ENCODE assay signal across 17 mouse cellular contexts in the genomic region with DNA sequence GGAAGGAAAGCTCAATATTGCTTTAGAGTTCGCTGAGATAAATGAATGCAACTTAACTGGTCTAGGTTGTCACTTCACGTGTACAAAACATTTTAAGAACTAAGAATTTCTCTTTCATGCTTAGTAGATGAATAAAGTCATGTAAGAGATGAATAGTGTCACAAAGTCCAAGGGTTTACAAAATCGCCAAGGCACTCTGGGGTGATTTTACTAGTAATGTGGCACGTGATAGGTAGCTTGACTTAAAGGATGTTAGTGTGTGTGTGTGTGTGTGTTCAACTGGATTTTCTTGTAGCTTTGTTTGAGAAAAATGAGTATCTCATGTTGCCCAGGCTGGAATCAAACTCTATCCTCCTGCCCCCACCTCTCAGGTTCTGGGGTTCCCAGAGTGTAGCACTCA. TPM values are rescaled to one million over a fixed set of nuclear protein-coding genes. Genes with fewer than 3 reads are reported as not detected.
A peak's percentile ranks its signal among the peaks of the same experiment; 100 is the strongest.
DNase-seq lines count a peak whose midpoint lies in the region; ATAC-seq and TF ChIP-seq lines count a peak whose summit lies in the region.
"Had no signal": no experiment of that assay in that cellular context is flagged by ENCODE, and none has a peak within 500 bp of the region (broad histone marks: within the 10 kb centered on the region; RNA-seq: fewer than 3 reads in every experiment).

No protein-coding gene starts in this region.

- no peak overlapping the region for H3K4me3 ChIP-seq in hindbrain, embryonic 12.5 days
- no peak overlapping the region for H3K4me3 ChIP-seq in hindbrain, embryonic 14.5 days (replicated peaks; ENCODE audit: low read length)
- no peak overlapping the region for H3K4me3 ChIP-seq in stomach, embryonic 14.5 days (ENCODE audit: low read depth, low read length)
- H3K4me3 ChIP-seq in stomach, postnatal 0 days (ENCODE audit: low read depth, low read length) = no peak overlapping the region

- no peak overlapping the region for H3K9ac ChIP-seq in hindbrain, embryonic 12.5 days
- no peak overlapping the region for H3K9ac ChIP-seq in hindbrain, embryonic 14.5 days
- no peak overlapping the region for H3K9ac ChIP-seq in stomach, embryonic 14.5 days (replicated peaks; ENCODE audit: low read depth, low read length)
- no peak overlapping the region for H3K9ac ChIP-seq in stomach, postnatal 0 days (ENCODE audit: low read length)

- 0 out of 2 replicates have a peak overlapping the region, but pooled peaks have one; percentile 65 for H3K4me2 ChIP-seq in hindbrain, embryonic 12.5 days (replicated peaks)
- no peak overlapping the region for H3K4me2 ChIP-seq in hindbrain, embryonic 14.5 days (replicated peaks)
- peak overlapping the region; percentile 31; the same call in 1 of the 2 replicates for H3K4me2 ChIP-seq in stomach, embryonic 14.5 days (replicated peaks; ENCODE audit: low read depth, low read length)
- no peak overlapping the region for H3K4me2 ChIP-seq in stomach, postnatal 0 days (replicated peaks; ENCODE audit: low read depth)

- ATAC-seq in cerebellum, adult (ENCODE audit: insufficient number of reproducible peaks, low FRiP score, low TSS enrichment) = no peak
- no peak for ATAC-seq in hindbrain, embryonic 12.5 days (ENCODE audit: low FRiP score)
- ATAC-seq in hindbrain, embryonic 14.5 days (ENCODE audit: low FRiP score) = no peak
- ATAC-seq in stomach, embryonic 14.5 days (ENCODE audit: insufficient number of reproducible peaks, insufficient read depth, low FRiP score, low read depth) = no peak
- no peak for ATAC-seq in stomach, postnatal 0 days (ENCODE audit: low FRiP score, low TSS enrichment)
- ATAC-seq in erythroblast, adult 5-6 weeks (replicated peaks; ENCODE audit: low FRiP score, poor library complexity, severe bottlenecking) = no peak

- no peak overlapping the region for H3K27ac ChIP-seq in hindbrain, embryonic 12.5 days
- H3K27ac ChIP-seq in hindbrain, embryonic 14.5 days = no peak overlapping the region
- H3K27ac ChIP-seq in stomach, embryonic 14.5 days (ENCODE audit: low read length) = no peak overlapping the region
- no peak overlapping the region for H3K27ac ChIP-seq in stomach, postnatal 0 days (replicated peaks)

- WGBS in hindbrain, embryonic 12.5 days = 92% methylated on average over 4 of the region's 4 CpGs
- 86% methylated on average over 4 of the region's 4 CpGs for WGBS in hindbrain, embryonic 14.5 days
- 85% methylated on average over 4 of the region's 4 CpGs for WGBS in stomach, embryonic 14.5 days
- WGBS in stomach, postnatal 0 days = 76% methylated on average over 4 of the region's 4 CpGs

- no peaks in the 10 kb centered on the region for H3K9me3 ChIP-seq in hindbrain, embryonic 12.5 days (replicated peaks)
- no peaks in the 10 kb centered on the region for H3K9me3 ChIP-seq in hindbrain, embryonic 14.5 days (ENCODE audit: control insufficient read depth, low read length)
- H3K9me3 ChIP-seq in stomach, embryonic 14.5 days (ENCODE audit: control insufficient read depth, low read depth, low read length) = no peaks in the 10 kb centered on the region
- no peaks in the 10 kb centered on the region for H3K9me3 ChIP-seq in stomach, postnatal 0 days (ENCODE audit: control insufficient read depth, low read length)
- H3K9me3 ChIP-seq: embryonic facial prominence, embryonic 12.5 days; midbrain, embryonic 15.5 days had no signal

- no peaks in the 10 kb centered on the region for H3K36me3 ChIP-seq in hindbrain, embryonic 12.5 days
- no peaks in the 10 kb centered on the region for H3K36me3 ChIP-seq in hindbrain, embryonic 14.5 days (replicated peaks; ENCODE audit: control insufficient read depth, insufficient read depth)
- no peaks in the 10 kb centered on the region for H3K36me3 ChIP-seq in stomach, embryonic 14.5 days (ENCODE audit: control insufficient read depth, insufficient read depth, low read length)
- H3K36me3 ChIP-seq in stomach, postnatal 0 days (ENCODE audit: control insufficient read depth, insufficient read depth, low read length) = no peaks in the 10 kb centered on the region
- H3K36me3 ChIP-seq: embryonic facial prominence, embryonic 12.5 days; midbrain, embryonic 15.5 days had no signal

- TF ChIP-seq CTCF in stomach, postnatal 0 days (IDR thresholded peaks at IDR 0.05; ENCODE audit: low read depth) = no peak

- DNase-seq in cerebellum, adult 9-10 months = peak; percentile 59
- DNase-seq in hindbrain, embryonic 14.5 days (ENCODE audit: low spot score) = no peak
- no peak for DNase-seq in stomach, postnatal 0 days (ENCODE audit: low spot score)
- DNase-seq in adipocyte (ENCODE audit: low spot score) = no peak
- DNase-seq: adrenal gland, adult 2 months; kidney, adult 2 months; right cerebral cortex, postnatal 4 days had no signal

- no peak for TF ChIP-seq EP300 in stomach, postnatal 0 days (optimal IDR thresholded peaks at IDR 0.05)

- no peaks in the 10 kb centered on the region for H3K27me3 ChIP-seq in hindbrain, embryonic 12.5 days
- H3K27me3 ChIP-seq in hindbrain, embryonic 14.5 days (ENCODE audit: control insufficient read depth, insufficient read depth, low read length) = no peaks in the 10 kb centered on the region
- no peaks in the 10 kb centered on the region for H3K27me3 ChIP-seq in stomach, embryonic 14.5 days (ENCODE audit: control insufficient read depth, insufficient read depth, low read length)
- H3K27me3 ChIP-seq in stomach, postnatal 0 days (ENCODE audit: control insufficient read depth, insufficient read depth, low read length) = no peaks in the 10 kb centered on the region
- H3K27me3 ChIP-seq: embryonic facial prominence, embryonic 12.5 days; midbrain, embryonic 15.5 days had no signal

- peaks cover 22% of the 10 kb centered on the region for H3K4me1 ChIP-seq in hindbrain, embryonic 12.5 days
- peaks cover 24% of the 10 kb centered on the region for H3K4me1 ChIP-seq in hindbrain, embryonic 14.5 days (replicated peaks; ENCODE audit: control insufficient read depth, insufficient read depth, low read length)
- H3K4me1 ChIP-seq in stomach, embryonic 14.5 days (ENCODE audit: control insufficient read depth, insufficient read depth, low read length) = peaks cover 11% of the 10 kb centered on the region
- 0 out of 2 replicates have a peak, but pooled peaks cover 2% of the 10 kb centered on the region for H3K4me1 ChIP-seq in stomach, postnatal 0 days (replicated peaks; ENCODE audit: control insufficient read depth, insufficient read depth)

RNA-seq across cellular contexts. Expression of a gene that starts 1.0 kb away (rescaled TPM):
- polyA plus RNA-seq in hindbrain, embryonic 12.5 days (2016; fragmentation: Nextera tagmentation; extraction: Ambion mirVana) = 8.5 and 9.4 TPM in 2 replicates
- polyA plus RNA-seq in hindbrain, embryonic 14.5 days (2014; fragmentation: Nextera tagmentation; extraction: Ambion mirVana) = 5.5 and 8.2 TPM in 2 replicates
- polyA plus RNA-seq in stomach, embryonic 14.5 days (2014; fragmentation: Nextera tagmentation; extraction: Ambion mirVana) = 8.0 and 8.6 TPM in 2 replicates
- polyA plus RNA-seq in stomach, postnatal 0 days (2015; fragmentation: Nextera tagmentation; extraction: Ambion mirVana) = 4.1 TPM in 2 replicates
- 3.8 and 5.2 TPM in 2 replicates for total RNA-seq in erythroblast, adult 5-6 weeks (2015; ENCODE audit: low replicate concordance)
- total RNA-seq in erythroblast, adult 5-6 weeks (2017; ENCODE audit: low replicate concordance) = 1.4 and 3.3 TPM in 2 replicates

RNA-seq across cellular contexts. Expression of a gene that starts 1.3 kb away (rescaled TPM):
- 97.7 and 110 TPM in 2 replicates for polyA plus RNA-seq in hindbrain, embryonic 12.5 days (2016; fragmentation: Nextera tagmentation; extraction: Ambion mirVana)
- 131 and 145 TPM in 2 replicates for polyA plus RNA-seq in hindbrain, embryonic 14.5 days (2014; fragmentation: Nextera tagmentation; extraction: Ambion mirVana)
- polyA plus RNA-seq in stomach, embryonic 14.5 days (2014; fragmentation: Nextera tagmentation; extraction: Ambion mirVana) = 76.5 and 82.5 TPM in 2 replicates
- polyA plus RNA-seq in stomach, postnatal 0 days (2015; fragmentation: Nextera tagmentation; extraction: Ambion mirVana) = 48.8 and 49.4 TPM in 2 replicates
- total RNA-seq in erythroblast, adult 5-6 weeks (2015; ENCODE audit: low replicate concordance) = 35.7 and 65.6 TPM in 2 replicates
- 24.5 and 55.2 TPM in 2 replicates for total RNA-seq in erythroblast, adult 5-6 weeks (2017; ENCODE audit: low replicate concordance)

RNA-seq across cellular contexts. Expression of a gene that starts 46.0 kb away (rescaled TPM):
- not detected in 2 replicates for polyA plus RNA-seq in hindbrain, embryonic 12.5 days (2016; fragmentation: Nextera tagmentation; extraction: Ambion mirVana)
- not detected in 2 replicates for polyA plus RNA-seq in hindbrain, embryonic 14.5 days (2014; fragmentation: Nextera tagmentation; extraction: Ambion mirVana)
- not detected in 2 replicates for polyA plus RNA-seq in stomach, embryonic 14.5 days (2014; fragmentation: Nextera tagmentation; extraction: Ambion mirVana)
- 793 and 847 TPM in 2 replicates for polyA plus RNA-seq in stomach, postnatal 0 days (2015; fragmentation: Nextera tagmentation; extraction: Ambion mirVana)
- total RNA-seq in erythroblast, adult 5-6 weeks (2015; ENCODE audit: low replicate concordance) = not detected in 2 replicates
- total RNA-seq in erythroblast, adult 5-6 weeks (2017; ENCODE audit: low replicate concordance) = not detected in 2 replicates
- total RNA-seq: adrenal gland, adult 2 months; heart, adult 8-10 months; neutrophil, adult 5-6 weeks had no signal
- polyA plus RNA-seq: adrenal gland, adult 2 months; embryonic facial prominence, embryonic 12.5 days; frontal cortex, adult 2 months; lung, embryonic 16.5 days; midbrain, embryonic 15.5 days had no signal

Comparison
In these comparisons a context has a peak if more than half of its experiments do, and no peak if none do; other contexts are left out.
1. H3K4me2 ChIP-seq: peak in hindbrain, embryonic 12.5 days (single experiment) and stomach, embryonic 14.5 days (single experiment); none in hindbrain, embryonic 14.5 days (single experiment) and stomach, postnatal 0 days (single experiment).
2. RNA of a gene that starts 46.0 kb away (polyA plus RNA-seq): 793 to 847 TPM in stomach, postnatal 0 days; not detected in hindbrain, embryonic 12.5 days, not detected in hindbrain, embryonic 14.5 days and not detected in stomach, embryonic 14.5 days; every median in the first group is over 100 times any median in the second.